Mouse (Mus musculus): ENCODE data around the gene Golm1. TPM values are rescaled to one million over a fixed set of nuclear protein-coding genes. Genes with fewer than 3 reads are reported as not detected.

Gene Golm1
- polyA plus RNA-seq, 1 experiment from 2014 or later = 97.5 TPM

DNA sequence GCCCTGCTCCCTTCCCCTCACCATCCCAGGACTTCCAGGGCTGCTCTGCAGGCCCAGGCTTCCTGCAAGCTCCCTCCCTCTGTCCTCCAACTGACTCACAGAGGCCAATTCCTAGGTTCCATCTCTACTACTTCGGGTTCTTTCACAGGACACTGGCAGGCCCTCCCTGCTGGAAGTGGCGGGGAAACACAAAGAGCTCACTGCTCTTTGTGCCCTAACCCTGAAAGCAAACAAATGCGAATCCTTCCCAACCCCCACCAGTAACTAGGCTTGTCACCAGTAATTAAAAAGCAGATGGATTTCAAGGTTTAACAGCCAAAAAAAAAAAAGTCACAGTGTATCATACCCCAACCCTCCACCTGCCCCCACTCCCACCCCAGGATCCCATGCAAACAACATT, 1.4 kb downstream of the Golm1 start:
- no peak overlapping the region for H3K27ac ChIP-seq (replicated peaks; ENCODE audit: low read depth, low read length)
- no peaks in the 10 kb centered on the region for H3K9me3 ChIP-seq (replicated peaks; ENCODE audit: control insufficient read depth, low read length)
- 0% methylated on average over 3 of the region's 3 CpGs for WGBS
- ATAC-seq (replicated peaks; ENCODE audit: insufficient number of reproducible peaks, low FRiP score, low TSS enrichment, low read depth) (no peak), DNase-seq (ENCODE audit: low spot score) (peak; percentile 69)
- no peaks in the 10 kb centered on the region for H3K27me3 ChIP-seq (ENCODE audit: control insufficient read depth, insufficient read depth, low read length)
- peak overlapping the region; percentile 37; the same call in 1 of the 2 replicates for H3K9ac ChIP-seq (replicated peaks; ENCODE audit: low read length)
- H3K4me3 ChIP-seq (ENCODE audit: low read depth, low read length) = peak overlapping the region; percentile 73
- no peaks in the 10 kb centered on the region for H3K36me3 ChIP-seq (replicated peaks; ENCODE audit: control insufficient read depth, insufficient read depth, low read depth, low read length)
- H3K4me1 ChIP-seq (ENCODE audit: control insufficient read depth, insufficient read depth, low read length) = no peaks in the 10 kb centered on the region
- H3K4me2 ChIP-seq (ENCODE audit: low read depth, low read length) = peak overlapping the region; percentile 28

GRCm38 (mm10) chr13:59673597-59673996, 2.0 kb downstream of the Golm1 start:
- no peak for DNase-seq (ENCODE audit: low spot score)
- H3K4me2 ChIP-seq (ENCODE audit: low read depth, low read length) = peak overlapping the region; percentile 41
- H3K27me3 ChIP-seq (ENCODE audit: control insufficient read depth, insufficient read depth, low read length) = no peaks in the 10 kb centered on the region
- WGBS = 34% methylated on average over 7 of the region's 7 CpGs
- no peaks in the 10 kb centered on the region for H3K4me1 ChIP-seq (ENCODE audit: control insufficient read depth, insufficient read depth, low read length)
- no peak overlapping the region for H3K27ac ChIP-seq (replicated peaks; ENCODE audit: low read depth, low read length)
- ATAC-seq (replicated peaks; ENCODE audit: insufficient number of reproducible peaks, low FRiP score, low TSS enrichment, low read depth) = no peak
- H3K36me3 ChIP-seq (replicated peaks; ENCODE audit: control insufficient read depth, insufficient read depth, low read depth, low read length) = no peaks in the 10 kb centered on the region
- H3K9me3 ChIP-seq (replicated peaks; ENCODE audit: control insufficient read depth, low read length) = no peaks in the 10 kb centered on the region
- H3K4me3 ChIP-seq (ENCODE audit: low read depth, low read length) = peak overlapping the region; percentile 22
- H3K9ac ChIP-seq (replicated peaks; ENCODE audit: low read length) = peak overlapping the region; percentile 58

DNA sequence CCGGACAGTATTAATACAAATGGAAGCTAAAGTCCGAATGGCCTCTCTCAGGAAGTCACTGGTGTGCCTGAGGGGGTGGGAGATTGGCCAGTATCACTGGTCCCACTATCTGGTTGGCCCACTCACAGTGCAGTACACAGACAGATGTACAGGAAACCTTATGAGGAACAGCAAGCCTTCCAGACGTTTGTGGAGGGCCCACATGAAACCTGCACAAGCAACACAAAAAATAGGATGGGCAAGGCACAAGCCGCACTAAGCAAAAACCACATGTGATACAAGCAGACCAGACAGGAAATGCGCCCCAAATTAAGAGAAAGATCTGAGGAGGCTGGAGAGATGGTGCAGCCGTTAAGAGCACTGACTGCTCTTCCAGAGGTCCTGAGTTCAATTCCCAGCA, 3.4 kb downstream of the Golm1 start:
- no peak for DNase-seq (ENCODE audit: low spot score)
- Histone ChIP-seq H3K27ac (replicated peaks; ENCODE audit: low read depth, low read length) (no peak overlapping the region), H3K4me2 (ENCODE audit: low read depth, low read length) (no peak overlapping the region), H3K9ac (replicated peaks; ENCODE audit: low read length) (no peak overlapping the region), H3K36me3 (replicated peaks; ENCODE audit: control insufficient read depth, insufficient read depth, low read depth, low read length) (no peaks in the 10 kb centered on the region), H3K4me3 (ENCODE audit: low read depth, low read length) (no peak overlapping the region), H3K4me1 (ENCODE audit: control insufficient read depth, insufficient read depth, low read length) (no peaks in the 10 kb centered on the region), H3K9me3 (replicated peaks; ENCODE audit: control insufficient read depth, low read length) (no peaks in the 10 kb centered on the region), H3K27me3 (ENCODE audit: control insufficient read depth, insufficient read depth, low read length) (no peaks in the 10 kb centered on the region)
- 64% methylated on average over 6 of the region's 6 CpGs for WGBS
- no peak for ATAC-seq (replicated peaks; ENCODE audit: insufficient number of reproducible peaks, low FRiP score, low TSS enrichment, low read depth)

- DNase-seq (ENCODE audit: low spot score) (no peak), ATAC-seq (replicated peaks; ENCODE audit: insufficient number of reproducible peaks, low FRiP score, low TSS enrichment, low read depth) (no peak)
- H3K9me3 ChIP-seq (replicated peaks; ENCODE audit: control insufficient read depth, low read length) = no peaks in the 10 kb centered on the region
- H3K27ac ChIP-seq (replicated peaks; ENCODE audit: low read depth, low read length) = no peak overlapping the region
- H3K4me3 ChIP-seq (ENCODE audit: low read depth, low read length) = no peak overlapping the region
- no peaks in the 10 kb centered on the region for H3K4me1 ChIP-seq (ENCODE audit: control insufficient read depth, insufficient read depth, low read length)
- H3K9ac ChIP-seq (replicated peaks; ENCODE audit: low read length) = no peak overlapping the region
- H3K4me2 ChIP-seq (ENCODE audit: low read depth, low read length) = no peak overlapping the region
- H3K36me3 ChIP-seq (replicated peaks; ENCODE audit: control insufficient read depth, insufficient read depth, low read depth, low read length) = no peaks in the 10 kb centered on the region
- WGBS = 76% methylated on average over 2 of the region's 2 CpGs
- H3K27me3 ChIP-seq (ENCODE audit: control insufficient read depth, insufficient read depth, low read length) = no peaks in the 10 kb centered on the region
These were observed 4.1 kb downstream of the Golm1 start for GRCm38 (mm10) chr13:59671521-59671920.

- H3K9me3 ChIP-seq (replicated peaks; ENCODE audit: control insufficient read depth, low read length) = no peaks in the 10 kb centered on the region
- 90% methylated on average over 10 of the region's 10 CpGs for WGBS
- no peaks in the 10 kb centered on the region for H3K36me3 ChIP-seq (replicated peaks; ENCODE audit: control insufficient read depth, insufficient read depth, low read depth, low read length)
These were observed 5.7 kb downstream of the Golm1 start for GRCm38 (mm10) chr13:59669946-59670345.

GRCm38 (mm10) chr13:59668501-59669093, 7.0 kb downstream of the Golm1 start:
- Histone ChIP-seq H3K4me2 (ENCODE audit: low read depth, low read length) (no peak overlapping the region), H3K36me3 (replicated peaks; ENCODE audit: control insufficient read depth, insufficient read depth, low read depth, low read length) (no peaks in the 10 kb centered on the region), H3K9me3 (replicated peaks; ENCODE audit: control insufficient read depth, low read length) (no peaks in the 10 kb centered on the region), H3K27me3 (ENCODE audit: control insufficient read depth, insufficient read depth, low read length) (no peaks in the 10 kb centered on the region), H3K4me1 (ENCODE audit: control insufficient read depth, insufficient read depth, low read length) (no peaks in the 10 kb centered on the region), H3K27ac (replicated peaks; ENCODE audit: low read depth, low read length) (no peak overlapping the region), H3K4me3 (ENCODE audit: low read depth, low read length) (no peak overlapping the region), H3K9ac (replicated peaks; ENCODE audit: low read length) (no peak overlapping the region)
- ATAC-seq (replicated peaks; ENCODE audit: insufficient number of reproducible peaks, low FRiP score, low TSS enrichment, low read depth) = no peak
- DNase-seq (ENCODE audit: low spot score) = no peak
- 83% methylated on average over 11 of the region's 11 CpGs for WGBS

More at GRCm38 (mm10) chr13:59669946-59670345, 5.7 kb downstream of the Golm1 start:
- no peaks in the 10 kb centered on the region for H3K27me3 ChIP-seq (ENCODE audit: control insufficient read depth, insufficient read depth, low read length)
- H3K9ac ChIP-seq (replicated peaks; ENCODE audit: low read length) = no peak overlapping the region
- H3K4me2 ChIP-seq (ENCODE audit: low read depth, low read length) = no peak overlapping the region
- H3K4me1 ChIP-seq (ENCODE audit: control insufficient read depth, insufficient read depth, low read length) = no peaks in the 10 kb centered on the region
- no peak overlapping the region for H3K27ac ChIP-seq (replicated peaks; ENCODE audit: low read depth, low read length)
- no peak for DNase-seq (ENCODE audit: low spot score)
- ATAC-seq (replicated peaks; ENCODE audit: insufficient number of reproducible peaks, low FRiP score, low TSS enrichment, low read depth) = no peak
- H3K4me3 ChIP-seq (ENCODE audit: low read depth, low read length) = no peak overlapping the region

DNA sequence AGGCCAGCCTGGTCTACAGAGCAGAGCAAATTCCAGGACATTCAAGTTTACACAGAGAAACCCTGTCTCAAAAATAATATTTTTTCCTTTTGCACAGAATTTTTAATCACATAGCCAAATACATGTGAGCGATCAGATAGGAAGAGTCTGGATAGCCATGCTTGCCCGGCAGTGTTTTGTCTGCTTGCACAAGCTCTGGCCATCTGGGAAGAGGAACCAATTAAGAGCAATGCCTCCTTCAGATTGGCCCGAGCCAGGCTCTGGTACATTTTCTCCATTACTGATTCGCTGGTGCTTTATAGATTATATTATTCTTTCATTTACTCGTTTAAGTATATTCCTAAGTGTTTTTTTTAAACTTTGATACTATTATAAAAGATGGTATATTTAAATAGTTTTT, 7.8 kb downstream of the Golm1 start:
- 91% methylated on average over 5 of the region's 5 CpGs for WGBS
- H3K27me3 ChIP-seq (ENCODE audit: control insufficient read depth, insufficient read depth, low read length) = no peaks in the 10 kb centered on the region
- H3K4me3 ChIP-seq (ENCODE audit: low read depth, low read length) = no peak overlapping the region
- DNase-seq (ENCODE audit: low spot score) (no peak), ATAC-seq (replicated peaks; ENCODE audit: insufficient number of reproducible peaks, low FRiP score, low TSS enrichment, low read depth) (no peak)
- H3K9me3 ChIP-seq (replicated peaks; ENCODE audit: control insufficient read depth, low read length) = no peaks in the 10 kb centered on the region
- H3K36me3 ChIP-seq (replicated peaks; ENCODE audit: control insufficient read depth, insufficient read depth, low read depth, low read length) = no peaks in the 10 kb centered on the region; the same call in 1 of the 2 replicates
- H3K9ac ChIP-seq (replicated peaks; ENCODE audit: low read length) = no peak overlapping the region
- H3K4me1 ChIP-seq (ENCODE audit: control insufficient read depth, insufficient read depth, low read length) = no peaks in the 10 kb centered on the region
- no peak overlapping the region for H3K27ac ChIP-seq (replicated peaks; ENCODE audit: low read depth, low read length)
- H3K4me2 ChIP-seq (ENCODE audit: low read depth, low read length) = no peak overlapping the region

GRCm38 (mm10) chr13:59663939-59664712, 11.5 kb downstream of the Golm1 start:
- H3K9ac ChIP-seq (replicated peaks; ENCODE audit: low read length) = no peak overlapping the region
- ATAC-seq (replicated peaks; ENCODE audit: insufficient number of reproducible peaks, low FRiP score, low TSS enrichment, low read depth) = no peak
- DNase-seq (ENCODE audit: low spot score) = no peak
- no peaks in the 10 kb centered on the region for H3K9me3 ChIP-seq (replicated peaks; ENCODE audit: control insufficient read depth, low read length)
- H3K4me1 ChIP-seq (ENCODE audit: control insufficient read depth, insufficient read depth, low read length) = no peaks in the 10 kb centered on the region
- WGBS = 94% methylated on average over 19 of the region's 19 CpGs
- peaks cover 2% of the 10 kb centered on the region for H3K36me3 ChIP-seq (replicated peaks; ENCODE audit: control insufficient read depth, insufficient read depth, low read depth, low read length)
- H3K4me2 ChIP-seq (ENCODE audit: low read depth, low read length) = no peak overlapping the region
- H3K4me3 ChIP-seq (ENCODE audit: low read depth, low read length) = no peak overlapping the region
- no peaks in the 10 kb centered on the region for H3K27me3 ChIP-seq (ENCODE audit: control insufficient read depth, insufficient read depth, low read length)
- H3K27ac ChIP-seq (replicated peaks; ENCODE audit: low read depth, low read length) = no peak overlapping the region

Data from embryonic facial prominence, embryonic 11.5 days (tissue).